Mouse (Mus musculus) heart, postnatal 0 days (tissue): Measurements from ENCODE around the gene Coq2. TPM values are rescaled to one million over a fixed set of nuclear protein-coding genes. Genes with fewer than 3 reads are reported as not detected.

Experiments used
- ATAC-seq: fragments of 200-750 bp; cut with Nextera tagmentation; 2 replicates; pipeline ENCODE4 v1.8.0; 2017; ENCODE audit warnings: low read depth, moderate number of reproducible peaks, moderate library complexity; ENCODE audit not compliant: insufficient read depth
- DNase-seq: peaks from one replicate; pipeline ENCODE4 v3.0.0-alpha.2; 2016; ENCODE audit warnings: low spot score
- H3K27ac ChIP-seq: fragments of 300-500 bp; sonication (generic); 2 replicates; pipeline ENCODE4 v1.5.1; 2014; ENCODE audit warnings: low read depth, mild to moderate bottlenecking
- H3K27me3 ChIP-seq: fragments of 300-500 bp; sonication (generic); 2 replicates; pipeline ENCODE4 v1.6.1; 2014; ENCODE audit warnings: low read length, mixed read lengths; ENCODE audit not compliant: control insufficient read depth, insufficient read depth
- H3K36me3 ChIP-seq: fragments of 300-500 bp; sonication (generic); replicated peaks from 2 replicates; pipeline ENCODE4 v1.6.1; 2014; ENCODE audit warnings: low read length, mixed read lengths; ENCODE audit not compliant: control insufficient read depth, insufficient read depth
- H3K4me1 ChIP-seq: fragments of 300-500 bp; sonication (generic); 2 replicates; pipeline ENCODE4 v1.6.1; 2014; ENCODE audit warnings: antibody characterized with exemption; ENCODE audit not compliant: control insufficient read depth, insufficient read depth
- H3K4me2 ChIP-seq: fragments of 300-500 bp; sonication (generic); 2 replicates; pipeline ENCODE4 v1.6.1; 2014; ENCODE audit warnings: low read depth, mild to moderate bottlenecking, low read length, moderate library complexity
- H3K4me3 ChIP-seq: fragments of 300-500 bp; sonication (generic); 2 replicates; pipeline ENCODE4 v1.5.1; 2014; ENCODE audit warnings: low read depth, low read length
- H3K9ac ChIP-seq: fragments of 300-500 bp; sonication (generic); replicated peaks from 2 replicates; pipeline ENCODE4 v1.6.1; 2014; ENCODE audit warnings: low read depth, low read length, mixed read lengths
- H3K9me3 ChIP-seq: fragments of 300-500 bp; sonication (generic); replicated peaks from 2 replicates; pipeline ENCODE4 v1.6.1; 2016; ENCODE audit warnings: low read length; ENCODE audit not compliant: control insufficient read depth
- CTCF ChIP-seq: IDR thresholded peaks from 2 replicates; pipeline ENCODE4 v1.5.1; 2016; ENCODE audit warnings: antibody characterized with exemption, control low read depth, low read depth
- EP300 ChIP-seq: IDR thresholded peaks from 2 replicates; pipeline ENCODE4 v1.6.1; 2016; ENCODE audit warnings: antibody characterized with exemption, low read depth
- WGBS: fragments of 180-500 bp; shearing (Covaris S2); extraction: QIAGEN DNeasy Blood & Tissue Kit; methylation state at CpG from one replicate; pipeline ENCODE4 v1.1.7; 2014; 5-methylcytosine and 5-hydroxymethylcytosine counted together
- polyA plus RNA-seq: library from polyadenylated mRNA; unstranded; fragments of >200 nt; fragmentation: Nextera tagmentation; extraction: Ambion mirVana; gene quantifications from 2 replicates; pipeline ENCODE4 v1.2.1, GENCODE M21; 2015
- total RNA-seq: library from RNA; depleted of rRNA; stranded (reverse); fragments of >200 nt; gene quantifications from 2 replicates; pipeline ENCODE4 v1.2.3, GENCODE M21; 2014; ENCODE audit warnings: low replicate concordance

The Coq2 gene
- total and polyA plus RNA-seq, 2 experiments from 2014 or later: 68.5 to 146 TPM

DNA sequence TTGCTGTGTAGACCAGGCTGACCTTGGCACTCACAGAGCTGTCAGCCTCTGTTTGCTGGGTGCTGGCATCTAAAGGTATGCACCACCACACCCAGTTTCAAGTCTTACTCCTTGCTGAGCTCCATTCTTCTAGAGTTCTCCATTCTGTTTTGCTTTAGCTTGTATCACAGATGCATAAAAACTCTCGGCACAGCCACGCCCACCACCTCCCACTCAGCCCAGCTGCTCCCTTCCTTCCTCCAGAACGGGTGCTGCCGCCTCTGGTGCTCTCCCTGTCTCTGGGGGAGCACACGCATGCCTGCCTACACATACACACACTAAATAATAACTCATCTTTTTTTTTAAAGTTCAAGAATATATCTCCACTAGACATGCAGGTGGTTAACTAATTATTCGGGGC lies 16.5 kb downstream of the Coq2 start:
- no peak overlapping the region for H3K27ac ChIP-seq
- H3K9ac ChIP-seq: no peak overlapping the region
- 72% methylated on average over 6 of the region's 6 CpGs for WGBS
- TF ChIP-seq CTCF (no peak), EP300 (no peak)
- peaks cover 81% of the 10 kb centered on the region for H3K36me3 ChIP-seq
- no peaks in the 10 kb centered on the region for H3K4me1 ChIP-seq
- no peak overlapping the region for H3K4me3 ChIP-seq
- ATAC-seq (no peak), DNase-seq (no peak)
- no peaks in the 10 kb centered on the region for H3K9me3 ChIP-seq
- no peaks in the 10 kb centered on the region for H3K27me3 ChIP-seq
- H3K4me2 ChIP-seq: no peak overlapping the region

DNA sequence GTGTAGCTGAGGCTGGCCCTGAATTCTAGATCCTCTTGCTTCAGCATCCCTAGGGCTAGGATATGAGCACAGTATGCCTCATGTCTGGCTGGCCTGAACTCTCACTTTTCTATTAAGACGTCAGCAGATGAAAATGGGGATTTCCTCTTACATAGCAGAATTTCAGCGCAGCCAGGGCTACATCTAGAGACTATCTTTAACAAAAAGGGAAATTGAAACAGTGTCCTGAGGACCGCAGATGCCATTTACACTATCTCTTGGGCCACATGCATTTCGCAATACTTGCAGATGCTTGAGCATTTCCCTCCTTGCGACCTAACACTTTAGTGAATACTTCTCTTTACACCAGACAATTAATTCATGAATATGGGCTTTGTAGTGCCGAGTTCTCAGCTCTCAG lies 18.6 kb downstream of the Coq2 start:
- TF ChIP-seq EP300: no peak
- TF ChIP-seq CTCF: no peak
- no peak overlapping the region for H3K27ac ChIP-seq
- no peak overlapping the region for H3K4me3 ChIP-seq
- H3K9me3 ChIP-seq: no peaks in the 10 kb centered on the region
- no peak for ATAC-seq
- WGBS: 88% methylated on average over 6 of the region's 6 CpGs
- H3K4me2 ChIP-seq: no peak overlapping the region
- H3K36me3 ChIP-seq: peaks cover 71% of the 10 kb centered on the region
- H3K9ac ChIP-seq: no peak overlapping the region
- H3K4me1 ChIP-seq: no peaks in the 10 kb centered on the region
- no peaks in the 10 kb centered on the region for H3K27me3 ChIP-seq
- DNase-seq: no peak

DNA sequence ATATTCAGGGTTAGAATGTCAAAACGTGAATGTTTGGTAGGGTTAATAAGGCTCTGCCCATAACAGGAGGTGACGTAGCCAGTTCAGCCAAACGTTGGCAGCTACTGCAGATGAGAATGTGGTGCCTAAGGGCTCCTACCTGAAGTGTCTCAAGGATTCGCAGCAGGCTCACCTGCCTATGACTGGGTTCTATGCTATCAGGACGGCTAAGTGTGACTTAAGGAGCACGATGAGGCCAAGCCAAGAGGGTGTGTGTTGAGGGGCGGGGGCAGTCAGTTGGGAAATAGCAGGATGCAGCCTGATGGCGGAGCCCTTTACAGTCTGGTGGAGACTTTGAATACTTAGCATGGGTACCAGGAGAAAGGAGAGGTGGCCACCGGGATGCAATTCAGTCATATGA lies 22.6 kb downstream of the Coq2 start:
- Histone ChIP-seq H3K4me1 (peaks cover 6% of the 10 kb centered on the region), H3K27me3 (no peaks in the 10 kb centered on the region), H3K4me2 (no peak overlapping the region), H3K27ac (no peak overlapping the region), H3K4me3 (no peak overlapping the region), H3K9me3 (no peaks in the 10 kb centered on the region), H3K9ac (no peak overlapping the region), H3K36me3 (peaks cover 36% of the 10 kb centered on the region)
- DNase-seq: no peak
- no peak for ATAC-seq
- TF ChIP-seq EP300 (no peak), CTCF (no peak)
- 80% methylated on average over 9 of the region's 9 CpGs for WGBS

DNA sequence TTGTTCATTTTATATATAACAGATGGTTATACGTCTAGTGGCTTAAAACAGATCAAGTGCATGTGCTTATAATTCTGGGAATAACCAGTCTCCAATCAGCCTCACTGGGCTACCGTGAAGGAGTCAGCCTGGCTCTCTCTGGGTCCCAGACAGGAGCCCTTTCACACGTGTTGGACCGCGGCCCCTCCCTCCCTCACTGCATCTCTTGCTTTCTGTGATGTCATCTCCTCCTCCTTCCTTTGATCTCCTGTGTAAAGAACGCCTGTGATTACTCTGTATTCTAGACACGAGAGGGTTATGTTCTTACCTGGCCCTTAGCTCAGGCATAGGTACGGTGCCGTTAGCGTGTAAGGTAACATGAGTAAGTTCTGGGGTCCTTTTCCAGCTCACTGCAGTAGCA lies 23.5 kb downstream of the Coq2 start:
- peaks cover 28% of the 10 kb centered on the region for H3K36me3 ChIP-seq
- no peak for TF ChIP-seq CTCF
- no peak for TF ChIP-seq EP300

DNA sequence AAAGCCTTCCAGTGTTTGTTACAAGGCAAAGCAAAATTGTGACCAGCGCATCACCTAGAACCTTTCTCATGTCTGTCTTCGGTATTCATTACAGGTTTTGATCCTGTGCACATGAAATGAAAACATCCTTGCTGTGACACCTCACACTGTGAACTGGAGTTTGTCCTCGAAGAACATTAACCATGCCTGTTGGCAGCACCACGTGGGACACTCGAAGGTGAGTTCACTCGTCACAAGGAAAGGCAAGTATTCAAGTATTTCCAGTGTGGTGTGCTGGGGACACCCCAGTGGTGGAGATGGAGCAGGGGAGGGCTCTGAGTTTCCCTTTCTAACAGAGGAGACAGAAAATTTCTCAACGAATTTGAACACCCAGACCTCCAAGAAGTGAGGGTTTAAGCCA lies 24.0 kb downstream of the Coq2 start:
- ATAC-seq (no peak), DNase-seq (no peak)
- Histone ChIP-seq H3K4me1 (peaks cover 6% of the 10 kb centered on the region), H3K27ac (no peak overlapping the region), H3K9me3 (no peaks in the 10 kb centered on the region), H3K27me3 (no peaks in the 10 kb centered on the region), H3K9ac (no peak overlapping the region), H3K36me3 (peaks cover 23% of the 10 kb centered on the region), H3K4me2 (no peak overlapping the region), H3K4me3 (no peak overlapping the region)
- TF ChIP-seq CTCF: no peak
- TF ChIP-seq EP300: no peak
- WGBS: 72% methylated on average over 7 of the region's 7 CpGs

More for the DNA sequence above, 23.5 kb downstream of the Coq2 start:
- DNase-seq: no peak
- no peak for ATAC-seq
- WGBS: 81% methylated on average over 10 of the region's 10 CpGs
- H3K4me2 ChIP-seq: no peak overlapping the region
- H3K4me3 ChIP-seq: no peak overlapping the region
- H3K9ac ChIP-seq: no peak overlapping the region
- H3K27ac ChIP-seq: no peak overlapping the region
- no peaks in the 10 kb centered on the region for H3K9me3 ChIP-seq
- H3K27me3 ChIP-seq: no peaks in the 10 kb centered on the region
- peaks cover 6% of the 10 kb centered on the region for H3K4me1 ChIP-seq

DNA sequence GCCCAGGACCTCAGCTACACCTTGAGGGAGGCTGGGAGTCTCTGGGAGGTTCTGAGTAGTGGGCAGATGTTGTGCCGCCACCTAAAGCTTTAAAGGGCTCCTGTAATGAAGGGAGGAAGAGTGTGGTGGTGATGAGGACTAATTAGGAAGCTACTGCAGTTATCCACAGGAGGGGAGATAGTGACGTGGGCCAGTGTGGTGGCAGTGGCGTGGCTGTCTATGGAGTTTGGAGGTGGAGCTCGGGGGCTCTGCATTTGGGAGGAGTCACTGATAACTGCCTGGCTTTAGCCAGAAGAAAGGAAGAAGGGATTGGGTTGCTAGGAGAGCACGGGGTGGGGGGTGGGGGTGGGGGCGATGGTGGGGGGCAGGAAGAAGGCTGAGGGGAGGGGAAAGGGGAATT lies 26.4 kb downstream of the Coq2 start:
- ATAC-seq (no peak), DNase-seq (no peak)
- H3K9ac ChIP-seq: no peak overlapping the region
- no peaks in the 10 kb centered on the region for H3K36me3 ChIP-seq
- 14% methylated on average over 6 of the region's 6 CpGs for WGBS
- peak overlapping the region; percentile 19 for H3K4me2 ChIP-seq
- no peak overlapping the region for H3K27ac ChIP-seq
- peaks cover 13% of the 10 kb centered on the region for H3K4me1 ChIP-seq
- TF ChIP-seq CTCF (no peak), EP300 (no peak)
- no peak overlapping the region for H3K4me3 ChIP-seq
- no peaks in the 10 kb centered on the region for H3K27me3 ChIP-seq
- no peaks in the 10 kb centered on the region for H3K9me3 ChIP-seq
